Mouse (Mus musculus) lung, postnatal 36 days (tissue): ENCODE data around the gene Gm44579.

Source experiments
- DNase-seq: peaks from one replicate; pipeline ENCODE4 v3.0.0; 2022; ENCODE audit warnings: mixed read lengths

Gm44579 gene

GRCm38 (mm10) chr15:98167645-98168621 lies 52.8 kb downstream of the Gm44579 start:
- DNase-seq = peak; percentile 75

GRCm38 (mm10) chr15:98166963-98167644 lies 53.7 kb downstream of the Gm44579 start, which contains the start of gene Ccdc184:
Gene Ccdc184, plus strand, starts transcription at chr15:98167158.
- DNase-seq = no peak

- no peak for DNase-seq
Observed at GRCm38 (mm10) chr15:98165525-98165924, 55.3 kb downstream of the Gm44579 start, which contains the start of gene Asb8. Gene Asb8, minus strand, starts transcription at chr15:98165625.

GRCm38 (mm10) chr15:98162561-98162960 lies 58.2 kb downstream of the Gm44579 start:
- DNase-seq = peak; percentile 16

GRCm38 (mm10) chr15:98161026-98161805 lies 59.6 kb downstream of the Gm44579 start:
- peak; percentile 13 for DNase-seq

DNA sequence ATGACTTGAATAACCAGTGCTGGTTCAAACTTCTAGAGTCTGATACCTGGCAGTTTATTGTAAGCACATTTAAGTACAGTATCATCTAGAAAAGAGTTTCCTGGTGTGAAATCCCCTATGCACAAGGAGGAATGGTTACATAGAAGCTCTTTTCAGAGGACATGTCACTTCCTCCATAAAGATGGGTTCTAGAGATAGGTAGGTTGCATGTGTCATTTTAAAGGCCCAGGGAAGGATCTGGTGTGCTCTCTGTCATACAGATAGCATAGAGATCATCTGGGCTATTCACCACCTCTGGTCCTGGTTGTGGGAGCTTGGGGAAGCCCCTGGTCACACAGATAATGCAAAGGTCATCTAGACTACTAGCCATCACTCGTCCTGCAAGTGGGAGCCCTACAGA lies 63.5 kb downstream of the Gm44579 start:
- DNase-seq = no peak

GRCm38 (mm10) chr15:98155944-98156343 lies 64.8 kb downstream of the Gm44579 start:
- no peak for DNase-seq

- no peak for DNase-seq
Observed at GRCm38 (mm10) chr15:98155272-98155671, 65.5 kb downstream of the Gm44579 start.

DNA sequence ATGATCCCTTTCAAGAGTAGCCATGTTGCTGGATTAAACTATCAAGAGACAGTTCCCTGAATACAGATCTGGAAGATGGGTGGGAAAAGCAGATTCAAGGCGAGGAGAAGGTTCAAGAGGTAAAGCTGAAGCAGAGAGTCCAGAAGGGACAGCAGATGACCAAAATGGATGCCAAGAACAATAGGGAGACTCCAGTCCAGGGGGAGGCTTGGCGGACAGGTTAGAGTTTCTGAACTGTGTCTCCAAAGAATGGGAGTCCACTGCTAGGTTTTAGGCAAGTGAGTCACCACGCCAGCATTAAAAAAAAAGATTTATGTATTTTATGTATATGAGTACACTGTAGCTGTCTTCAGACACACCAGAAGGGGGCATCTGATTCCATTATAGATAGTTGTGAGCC lies 66.1 kb downstream of the Gm44579 start:
- no peak for DNase-seq

GRCm38 (mm10) chr15:98154146-98154545 lies 66.6 kb downstream of the Gm44579 start:
- no peak for DNase-seq

GRCm38 (mm10) chr15:98153625-98154024 lies 67.2 kb downstream of the Gm44579 start:
- DNase-seq = peak; percentile 54

- DNase-seq = peak; percentile 26
Observed at GRCm38 (mm10) chr15:98152916-98153315, 67.9 kb downstream of the Gm44579 start.

- peak; percentile 17 for DNase-seq
Observed at GRCm38 (mm10) chr15:98149166-98149602, 71.6 kb downstream of the Gm44579 start.

DNA sequence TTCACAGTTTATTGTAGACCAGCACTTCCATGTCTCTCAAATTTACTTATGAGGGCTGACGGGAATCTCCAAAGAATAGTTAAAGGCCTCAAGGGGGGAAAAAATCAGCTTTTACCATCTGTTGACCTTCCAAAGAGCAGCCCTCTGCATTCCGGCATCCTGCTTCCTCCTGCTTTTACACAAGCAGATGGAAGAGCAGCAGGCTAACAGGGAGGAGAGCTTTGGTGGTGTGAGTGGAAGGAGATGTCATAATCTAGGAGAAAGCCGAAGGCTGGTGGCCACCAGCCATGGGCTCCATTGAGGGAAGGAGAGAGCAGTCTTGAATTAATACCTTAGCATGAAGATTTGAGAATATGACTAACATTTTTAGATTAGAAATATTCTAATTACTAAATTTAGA lies 72.4 kb downstream of the Gm44579 start:
- DNase-seq = no peak

GRCm38 (mm10) chr15:98145559-98146181 lies 75.1 kb downstream of the Gm44579 start:
- peak; percentile 96 for DNase-seq

DNA sequence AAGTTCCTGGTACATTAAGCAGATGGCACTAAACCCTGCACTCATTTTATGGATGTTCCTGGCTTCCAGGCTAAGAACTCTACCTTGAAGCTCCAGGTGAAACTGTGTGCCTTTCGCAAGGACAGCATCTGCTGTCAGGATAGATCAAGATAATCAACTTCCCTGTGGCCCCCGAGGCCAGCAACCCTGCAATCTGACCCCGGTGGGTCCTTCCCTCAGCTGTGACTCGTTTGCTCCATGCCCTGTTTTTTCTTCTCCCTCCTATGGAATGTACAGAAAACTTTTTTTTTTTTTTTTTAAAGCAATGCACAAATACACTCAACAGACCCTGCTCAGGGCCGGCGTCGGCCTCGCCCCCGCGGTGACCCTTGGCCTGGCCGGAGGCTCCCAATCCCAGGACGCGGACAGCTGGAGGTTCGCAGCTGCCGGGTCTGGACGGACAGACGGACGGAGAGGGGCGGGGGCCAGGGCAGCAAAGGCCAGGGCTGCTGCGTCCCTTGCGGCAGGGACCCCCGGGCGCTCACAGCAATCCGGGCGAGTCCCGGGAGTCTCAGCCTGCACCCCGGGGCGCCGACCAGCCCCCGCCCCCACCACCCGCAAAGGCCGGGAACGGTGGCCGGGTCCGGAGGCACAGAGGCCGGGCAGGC lies 75.8 kb downstream of the Gm44579 start:
- DNase-seq = no peak

DNA sequence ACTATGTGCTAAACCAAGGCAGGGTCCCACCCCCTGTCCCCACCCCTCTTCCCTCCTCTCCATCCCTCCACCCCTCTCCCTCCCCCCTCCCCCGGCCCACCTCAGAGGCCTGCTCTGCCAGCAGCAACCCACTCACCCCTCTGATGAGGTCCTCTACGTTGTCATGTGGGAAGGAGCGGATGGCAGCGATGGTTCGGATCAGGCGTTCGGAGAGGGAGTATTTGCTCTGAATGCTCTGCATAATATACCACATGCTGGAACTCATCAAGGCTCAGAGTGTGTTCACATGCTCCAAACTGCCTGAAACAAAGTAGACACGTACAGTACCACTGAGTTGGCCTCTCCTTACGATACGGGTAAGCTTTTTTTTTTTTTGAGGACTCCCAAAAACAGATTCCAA lies 78.3 kb downstream of the Gm44579 start:
- no peak for DNase-seq

- DNase-seq = no peak
Observed at GRCm38 (mm10) chr15:98140809-98141208, 80.0 kb downstream of the Gm44579 start.

GRCm38 (mm10) chr15:98139763-98140162 lies 81.0 kb downstream of the Gm44579 start:
- no peak for DNase-seq

DNA sequence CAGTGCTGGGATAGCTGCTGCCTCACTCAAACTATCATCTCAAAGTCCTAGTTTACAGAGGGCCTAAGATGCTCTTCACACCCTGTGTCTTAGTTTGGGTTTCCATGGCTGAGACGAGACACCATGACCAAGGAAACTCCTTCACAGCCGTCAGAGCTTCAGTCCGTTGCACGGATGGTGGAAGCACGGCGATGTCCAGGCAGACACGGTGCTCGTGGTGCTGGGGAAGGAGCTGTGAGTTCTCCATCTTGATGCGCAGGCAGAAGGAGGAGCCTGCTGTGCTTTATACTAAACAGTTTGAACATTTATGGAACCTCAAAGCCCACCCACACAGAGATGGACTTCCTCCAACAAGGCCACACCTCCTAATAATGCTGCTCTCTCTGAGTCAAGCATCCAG lies 83.9 kb downstream of the Gm44579 start:
- no peak for DNase-seq
